Mouse (Mus musculus): Measurements from ENCODE around the gene Chtop. TPM values are rescaled to one million over a fixed set of nuclear protein-coding genes. Genes with fewer than 3 reads are reported as not detected.

The Chtop gene
- total RNA-seq, 4 experiments from 2014 or later = 93.2 to 105 (median 94.2) TPM

DNA sequence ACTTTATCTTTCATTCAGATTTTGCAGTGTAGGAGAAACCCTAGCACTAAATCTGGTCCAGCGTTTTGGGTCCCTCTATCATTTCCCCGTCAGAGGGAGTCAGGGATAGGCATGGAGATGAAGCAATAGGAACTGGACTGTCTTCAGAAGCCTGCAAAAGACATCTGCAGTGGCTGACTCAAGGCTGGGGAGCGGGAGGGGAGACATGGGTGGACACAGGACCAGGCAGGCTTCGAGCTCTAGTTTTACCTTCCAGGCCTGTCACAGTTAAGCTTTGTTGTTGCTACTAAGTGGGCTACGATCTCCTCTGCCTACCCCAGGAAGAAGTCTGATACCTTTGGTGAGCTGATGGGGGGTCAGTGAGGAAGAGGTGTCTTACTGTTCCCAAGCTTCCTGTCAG lies 3.0 kb upstream of the Chtop start:
- DNase-seq (ENCODE audit: low spot score) = no peak

DNA sequence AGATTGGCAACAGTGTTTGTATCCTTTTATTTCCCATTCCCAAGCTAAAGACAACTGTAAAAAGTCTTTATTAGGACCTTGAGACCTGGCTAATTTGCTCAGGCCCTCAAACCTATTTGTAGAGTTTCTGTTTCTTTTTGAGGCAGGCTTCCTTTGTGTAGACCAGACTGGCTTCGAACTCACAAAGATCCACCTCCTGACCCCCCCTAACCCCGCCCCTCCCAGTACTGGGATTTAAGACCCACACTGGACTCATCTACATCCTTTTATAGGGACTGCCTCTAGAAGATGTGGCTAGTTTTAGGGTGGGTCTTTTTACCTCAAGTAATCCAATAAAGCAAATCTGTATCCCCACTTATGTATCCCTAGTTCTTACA lies 437 bp upstream of the Chtop start:
- no peak for DNase-seq (ENCODE audit: low spot score)

DNA sequence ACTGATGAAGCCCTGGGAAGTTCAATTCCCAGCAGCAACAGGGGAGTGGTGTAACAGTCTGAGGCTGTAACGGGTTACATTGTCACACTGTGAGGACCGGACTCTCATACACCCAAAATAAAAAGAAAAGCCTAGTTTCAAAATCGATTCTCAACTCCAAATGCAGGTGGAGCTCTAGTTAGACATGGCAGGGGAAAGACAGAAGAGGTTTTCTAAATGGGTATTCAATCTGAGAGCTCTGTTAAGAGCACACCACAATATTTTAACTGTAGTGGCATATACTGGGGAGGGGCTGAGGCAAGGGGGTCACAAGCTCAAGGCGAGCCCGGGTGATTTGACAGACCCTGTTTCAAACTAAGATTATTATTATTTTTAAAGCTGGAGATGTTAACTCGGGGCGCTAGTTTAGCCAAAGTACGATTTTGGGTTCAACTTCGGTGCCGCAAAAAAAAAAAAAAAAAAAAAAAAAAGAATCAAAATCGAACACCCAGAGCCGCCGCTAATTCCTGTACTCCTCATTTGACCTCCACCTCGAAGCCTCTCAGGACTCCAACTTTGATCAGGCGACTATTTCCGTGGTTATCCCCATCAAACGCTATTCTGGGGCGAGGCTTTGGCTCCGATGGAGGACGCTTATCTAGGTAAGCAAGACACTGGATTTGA lies 880 bp downstream of the Chtop start:
- no peak for DNase-seq (ENCODE audit: low spot score)

DNA sequence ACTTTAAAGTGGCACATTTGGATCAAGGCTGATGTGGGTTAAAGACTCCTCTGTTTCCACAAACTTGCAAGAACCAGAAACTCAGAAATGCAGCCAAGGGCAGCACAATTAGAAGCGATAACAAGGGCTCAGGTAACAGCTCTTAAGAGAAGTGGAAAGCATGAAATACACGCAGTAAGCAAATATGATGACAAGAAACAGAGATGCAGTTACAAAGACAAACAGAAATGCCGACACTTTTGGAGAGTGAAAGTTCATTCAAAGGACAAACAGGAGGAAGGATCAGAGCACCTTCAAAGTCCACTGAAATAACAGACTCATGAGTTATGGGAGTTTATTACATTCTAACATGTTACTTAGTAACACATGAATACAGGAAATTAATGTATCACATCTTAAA lies 2.9 kb downstream of the Chtop start:
- DNase-seq (ENCODE audit: low spot score) = no peak

DNA sequence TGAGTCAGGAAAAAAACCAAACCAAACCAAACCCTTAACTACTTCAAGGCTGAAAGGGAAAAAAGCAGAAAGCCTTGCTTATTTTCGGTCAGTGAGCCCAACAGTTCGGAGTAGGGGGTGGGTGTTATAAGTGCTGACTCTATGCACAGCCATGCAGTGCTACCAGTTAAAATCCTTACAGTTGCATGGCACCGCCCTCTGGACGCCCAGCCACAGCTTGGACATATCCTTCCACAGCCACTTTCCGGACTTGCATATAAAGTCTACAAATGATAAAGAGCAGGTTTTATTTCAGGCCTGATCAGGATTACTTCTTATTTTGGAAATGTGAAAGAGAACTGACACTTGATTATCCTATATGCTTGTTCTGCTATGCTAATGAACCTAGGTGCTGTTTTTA lies 4.1 kb downstream of the Chtop start:
- no peak for DNase-seq (ENCODE audit: low spot score)

DNA sequence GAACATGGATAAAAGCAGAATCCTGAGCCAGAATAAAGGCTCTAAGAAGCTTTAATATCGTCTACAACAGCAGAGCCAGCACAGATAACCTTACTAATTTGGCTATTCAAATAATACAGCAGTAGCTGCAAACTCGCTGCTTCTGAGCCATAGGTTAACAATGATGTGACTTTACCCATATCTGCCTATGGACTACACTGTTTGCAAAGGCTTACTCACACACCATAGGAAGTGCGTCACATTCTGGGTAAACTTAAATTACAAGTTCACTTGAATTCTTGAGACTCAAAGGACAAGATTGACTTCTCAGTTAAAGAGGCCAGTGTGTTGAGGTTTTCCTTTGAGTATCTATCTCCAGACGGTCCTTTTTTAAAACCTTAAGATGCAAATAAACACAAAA lies 5.9 kb downstream of the Chtop start:
- DNase-seq (ENCODE audit: low spot score) = no peak

DNA sequence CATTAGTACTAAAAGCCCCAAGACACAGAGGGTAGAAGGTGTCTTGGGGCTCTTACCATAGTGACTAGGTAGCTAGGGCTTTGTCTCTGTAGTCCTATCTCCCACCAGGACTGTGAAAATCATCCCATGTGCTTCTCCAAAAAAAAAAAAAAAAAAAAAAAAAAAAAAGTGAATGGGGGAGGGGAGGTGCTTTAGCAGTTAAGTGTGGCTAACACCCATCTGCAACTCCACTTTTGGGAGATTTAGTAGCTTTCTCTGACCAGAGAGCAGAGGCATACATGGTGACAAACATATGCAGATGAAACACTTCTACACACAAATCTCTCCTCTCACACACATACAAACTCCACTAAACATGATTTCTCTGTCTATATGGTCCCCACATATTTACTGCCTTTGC lies 11.7 kb downstream of the Chtop start:
- no peak for DNase-seq (ENCODE audit: low spot score)

DNA sequence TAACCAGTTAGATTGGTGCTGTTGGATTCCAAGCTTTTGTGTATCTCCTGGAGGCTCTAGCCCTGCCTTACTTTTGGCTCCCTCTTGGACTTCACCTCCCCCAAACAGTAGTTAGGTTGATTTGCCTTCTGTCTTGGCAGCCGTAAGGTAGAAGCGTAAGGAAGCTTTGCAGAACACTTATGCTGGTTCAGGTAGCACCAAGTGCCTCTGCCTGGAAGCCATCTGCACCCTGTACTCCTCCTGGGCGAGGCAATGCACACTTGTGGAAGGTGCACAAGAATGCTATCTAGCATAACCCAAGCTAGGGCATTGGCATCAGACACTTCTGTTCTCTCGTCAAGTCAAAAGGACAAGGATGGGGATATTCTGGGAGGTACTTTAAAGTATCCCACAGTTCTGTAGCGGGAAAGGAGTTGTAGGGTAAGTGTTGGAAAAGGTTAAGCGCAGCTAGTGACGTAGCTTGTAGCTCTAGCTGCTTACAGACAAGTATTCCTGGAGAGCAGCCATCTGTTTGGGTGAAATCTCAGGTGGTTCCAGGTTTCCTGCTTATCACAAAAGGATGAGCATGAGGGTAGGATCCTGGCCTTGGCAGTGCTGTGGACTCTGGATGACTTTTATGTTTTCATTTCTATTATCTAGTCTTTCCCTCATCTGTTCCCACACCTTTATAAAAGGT lies 13.3 kb downstream of the Chtop start:
- DNase-seq (ENCODE audit: low spot score) = no peak

DNA sequence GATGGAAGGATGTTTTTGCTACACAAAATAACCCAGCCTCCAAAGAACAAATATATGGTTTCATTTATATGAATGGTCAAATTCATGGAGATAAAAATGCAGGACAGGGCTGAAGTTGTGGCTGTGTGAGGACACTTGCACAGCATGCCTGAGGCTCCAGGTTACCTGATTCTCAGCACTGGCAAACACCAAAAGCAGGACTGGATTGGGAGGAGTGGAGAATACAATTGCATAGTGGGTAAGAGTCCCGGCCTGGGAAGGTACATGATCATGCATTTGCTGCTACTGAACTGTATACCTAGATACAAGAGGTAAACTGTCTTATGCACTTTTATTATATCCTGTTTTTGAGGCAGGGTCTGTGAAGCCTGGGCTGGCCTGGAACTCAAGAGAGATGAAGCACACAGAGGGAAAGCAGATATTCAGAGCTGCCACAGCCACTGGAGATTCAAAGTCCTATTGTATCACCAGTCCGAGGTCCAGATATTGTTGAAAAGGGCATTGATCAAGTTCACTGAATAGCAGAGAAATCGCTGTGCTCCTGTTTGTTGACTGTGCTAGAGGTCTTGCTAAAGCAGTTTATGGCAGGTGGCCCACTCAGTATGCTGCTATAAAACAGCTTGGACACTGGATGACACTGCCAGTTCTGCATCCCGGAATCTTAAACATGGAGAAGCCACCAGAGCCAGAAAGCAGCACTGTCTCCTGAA lies 15.3 kb downstream of the Chtop start:
- DNase-seq (ENCODE audit: low spot score) = no peak

DNA sequence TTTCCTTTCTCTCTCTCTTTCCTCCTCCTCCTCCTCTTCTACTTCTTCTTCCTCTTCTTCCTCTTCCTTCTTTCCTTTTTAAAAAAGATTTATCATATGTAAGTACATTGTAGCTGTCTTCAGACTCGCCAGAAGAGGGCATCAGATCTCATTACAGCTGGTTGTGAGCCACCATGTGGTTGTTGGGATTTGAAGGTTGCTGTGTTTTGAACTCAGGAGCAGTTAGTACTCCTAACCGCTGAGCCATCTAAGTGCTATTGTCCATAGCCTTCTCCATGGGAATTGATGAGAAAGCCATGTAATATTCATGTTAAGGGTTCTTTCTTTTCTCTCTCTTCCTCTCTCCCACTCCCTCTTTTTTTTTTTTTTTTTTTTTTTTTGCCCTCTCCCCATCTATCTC lies 17.9 kb downstream of the Chtop start:
- DNase-seq (ENCODE audit: low spot score) = no peak

DNA sequence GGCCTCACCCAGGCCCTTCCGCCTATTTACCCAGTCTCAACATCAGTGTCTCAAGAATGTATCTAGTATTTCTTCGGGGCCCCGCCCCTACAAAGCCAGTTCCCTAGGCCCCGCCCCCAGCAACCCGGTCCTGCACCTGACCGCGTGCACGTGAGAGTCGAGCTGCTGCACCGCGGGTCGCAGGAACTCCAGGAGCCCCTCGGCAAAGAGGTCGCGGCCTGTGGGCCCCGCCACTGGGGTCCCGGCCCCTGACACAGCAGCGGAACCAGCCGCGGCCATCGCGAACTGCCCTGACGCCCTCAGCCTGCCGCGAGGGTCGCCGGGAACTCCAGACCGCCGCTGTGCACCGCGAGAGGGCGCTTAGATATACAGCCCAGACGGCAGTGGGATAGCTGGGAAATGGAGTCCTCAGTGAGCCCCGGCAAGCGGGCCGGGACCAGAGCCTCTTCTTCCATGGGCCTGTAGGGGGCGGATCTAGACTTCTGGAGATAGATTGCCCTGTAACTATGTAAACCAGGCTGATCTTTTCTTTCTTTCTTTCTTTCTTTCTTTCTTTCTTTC lies 18.5 kb downstream of the Chtop start, which contains the start of gene Snapin:
Snapin (minus strand) TSS at position 338 of the 561 bp plus-strand sequence.
- peak; percentile 96 for DNase-seq (ENCODE audit: low spot score)

DNA sequence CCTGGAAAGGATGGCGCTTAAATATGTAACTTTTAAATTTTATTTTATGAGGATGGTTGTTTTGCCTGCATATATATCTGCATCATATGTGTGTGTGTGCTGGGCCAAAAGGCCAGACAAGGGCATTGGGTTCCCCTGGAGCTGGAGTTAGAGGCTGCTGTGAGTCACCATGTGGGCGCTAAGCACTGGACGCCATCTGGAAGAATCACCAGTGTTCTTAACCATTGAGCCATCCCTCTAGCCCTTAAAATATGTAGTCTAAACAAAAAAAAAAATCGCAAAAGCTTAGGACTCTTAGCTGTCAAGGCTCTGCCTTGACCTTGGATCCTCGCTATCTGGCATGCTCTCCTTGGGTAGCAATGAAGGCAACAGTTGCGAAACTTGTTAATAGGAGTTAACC lies 20.7 kb downstream of the Chtop start:
- no peak for DNase-seq (ENCODE audit: low spot score)

DNA sequence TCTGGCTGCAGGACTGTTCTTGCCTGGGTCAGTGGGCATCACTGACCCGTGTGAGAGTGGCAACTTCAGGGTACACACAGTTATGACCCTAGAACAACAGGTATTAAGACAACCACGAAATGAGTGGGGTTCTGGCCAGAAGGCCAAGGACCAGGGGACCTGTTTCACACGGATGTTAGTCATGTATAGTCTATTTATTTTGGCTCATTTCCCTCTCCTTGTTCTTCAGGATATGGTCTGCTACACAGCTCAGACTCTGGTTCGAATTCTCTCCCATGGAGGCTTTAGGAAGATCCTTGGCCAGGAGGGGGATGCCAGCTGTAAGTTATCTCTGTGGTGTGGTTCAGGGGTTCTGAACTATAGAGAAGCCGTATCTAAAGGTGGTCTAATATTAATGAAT lies 22.3 kb downstream of the Chtop start:
- no peak for DNase-seq (ENCODE audit: low spot score)

DNA sequence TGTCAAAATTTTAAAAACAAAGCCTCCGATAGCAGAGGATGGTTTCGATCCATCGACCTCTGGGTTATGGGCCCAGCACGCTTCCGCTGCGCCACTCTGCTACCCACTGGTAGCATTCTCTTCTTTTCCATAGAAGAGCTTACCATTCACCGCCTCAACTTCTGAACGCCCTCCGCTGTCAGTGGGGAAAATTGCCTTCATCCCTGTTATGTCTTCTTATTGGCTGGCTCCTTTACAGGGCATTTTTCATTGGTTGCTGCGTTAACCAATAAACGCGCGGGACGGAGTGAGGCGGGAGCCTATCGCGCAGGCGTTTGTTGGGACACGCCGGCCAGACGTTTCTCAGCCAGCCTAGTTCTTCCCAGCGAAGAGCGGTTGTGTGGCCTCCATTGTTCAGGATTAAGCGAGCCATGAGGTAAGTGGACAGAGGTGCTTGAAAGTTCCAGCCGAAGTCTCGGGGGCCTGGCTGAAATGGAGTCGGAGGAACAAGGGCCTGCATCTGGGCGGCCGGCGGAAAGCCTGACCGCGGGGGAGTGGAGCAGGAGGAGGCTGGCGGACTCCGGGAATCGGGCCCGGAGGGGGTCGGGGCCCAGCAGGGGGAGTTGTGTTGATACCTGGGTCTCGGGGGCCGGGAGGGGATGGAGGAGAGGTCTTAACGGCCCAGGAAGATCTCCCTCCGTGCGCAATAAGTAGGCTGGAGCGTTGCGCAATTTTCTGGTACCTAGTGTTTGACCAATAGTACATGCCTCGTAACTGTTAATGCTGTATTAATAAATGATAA lies 33.3 kb downstream of the Chtop start, which contains the start of gene Ilf2:
Ilf2 (plus strand) TSS at position 296 of the 781 bp plus-strand sequence.
- peak; percentile 98 for DNase-seq (ENCODE audit: low spot score)

DNA sequence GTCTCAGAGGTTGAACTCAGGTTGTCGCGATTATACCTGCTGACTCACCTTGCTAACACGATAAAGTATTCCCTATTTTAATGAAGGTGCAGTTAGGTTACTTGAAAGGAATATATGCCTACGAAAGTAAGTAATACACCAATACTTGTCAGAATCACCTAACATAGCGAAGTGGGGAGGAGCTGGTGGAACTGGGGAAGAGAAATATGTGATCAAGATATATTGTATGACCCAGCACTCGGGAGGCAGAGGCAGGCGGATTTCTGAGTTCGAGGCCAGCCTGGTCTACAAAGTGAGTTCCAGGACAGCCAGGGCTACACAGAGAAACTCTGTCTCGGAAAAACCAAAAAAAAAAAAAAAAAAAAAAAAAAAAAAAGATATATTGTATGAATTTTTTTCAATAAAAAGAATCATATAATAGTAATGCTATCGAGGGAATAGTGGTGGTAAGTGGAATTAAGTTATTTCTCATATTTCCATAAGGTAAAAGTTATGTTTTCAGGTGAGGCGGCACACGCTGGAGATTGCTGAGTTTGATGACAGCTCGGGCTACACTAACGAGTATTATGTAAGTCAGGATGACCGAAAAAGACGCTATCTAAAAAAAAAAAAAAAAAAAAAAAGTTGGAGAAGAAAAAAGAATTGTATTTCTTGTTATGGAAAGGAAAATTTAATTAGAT lies 34.0 kb downstream of the Chtop start:
- no peak for DNase-seq (ENCODE audit: low spot score)

DNA sequence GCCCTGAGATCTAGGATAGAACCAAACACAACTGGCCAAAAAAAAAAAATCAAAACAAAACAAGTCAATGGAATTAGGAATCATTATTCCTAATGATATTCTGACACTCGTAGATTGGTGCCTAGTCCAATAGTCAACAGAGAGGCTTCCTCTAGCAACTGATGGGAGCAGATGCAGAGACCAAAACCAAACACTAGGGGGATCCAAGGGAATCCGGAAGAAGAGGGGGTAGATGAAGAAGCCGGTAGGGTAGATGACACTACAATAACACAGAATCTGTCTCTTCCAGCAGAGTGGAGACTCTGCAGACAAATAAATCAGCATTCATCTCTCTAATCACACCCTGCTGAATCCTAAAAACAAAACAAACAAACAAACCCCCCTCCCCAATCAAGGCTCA lies 37.1 kb downstream of the Chtop start:
- DNase-seq (ENCODE audit: low spot score) = peak; percentile 71

DNA sequence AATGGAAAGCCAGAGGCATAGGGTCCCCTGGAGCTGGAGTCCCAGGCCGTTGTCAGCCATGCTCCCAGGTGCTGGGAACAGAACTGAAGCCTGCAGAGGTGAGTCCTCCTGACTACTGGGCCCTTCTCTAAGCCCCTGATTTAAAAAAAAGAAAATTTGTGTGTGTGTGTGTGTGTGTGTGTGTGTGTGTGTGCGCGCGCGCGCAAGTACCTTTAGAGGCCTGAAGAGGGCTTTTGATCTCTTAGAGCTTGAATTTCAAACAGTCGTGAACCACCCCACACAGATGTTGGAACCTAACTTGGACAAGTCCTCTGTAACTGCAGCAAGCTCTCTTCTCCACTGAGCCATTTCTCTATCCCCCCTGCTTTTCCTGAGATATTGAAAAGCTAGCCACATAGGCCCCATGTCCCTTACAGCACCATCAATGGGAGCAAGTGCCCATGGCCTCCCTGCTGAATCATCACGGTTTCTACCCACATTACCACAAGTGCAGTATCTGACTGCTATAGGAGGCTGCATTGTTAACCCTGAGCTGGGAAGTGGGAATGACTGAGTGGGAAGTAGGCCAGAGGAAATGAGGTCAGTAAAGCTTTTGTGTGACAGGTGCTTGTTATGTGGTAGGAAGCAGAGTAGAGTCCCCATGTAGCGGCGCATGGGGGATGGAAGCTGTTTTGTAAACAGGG lies 41.5 kb downstream of the Chtop start:
- no peak for DNase-seq (ENCODE audit: low spot score)

DNA sequence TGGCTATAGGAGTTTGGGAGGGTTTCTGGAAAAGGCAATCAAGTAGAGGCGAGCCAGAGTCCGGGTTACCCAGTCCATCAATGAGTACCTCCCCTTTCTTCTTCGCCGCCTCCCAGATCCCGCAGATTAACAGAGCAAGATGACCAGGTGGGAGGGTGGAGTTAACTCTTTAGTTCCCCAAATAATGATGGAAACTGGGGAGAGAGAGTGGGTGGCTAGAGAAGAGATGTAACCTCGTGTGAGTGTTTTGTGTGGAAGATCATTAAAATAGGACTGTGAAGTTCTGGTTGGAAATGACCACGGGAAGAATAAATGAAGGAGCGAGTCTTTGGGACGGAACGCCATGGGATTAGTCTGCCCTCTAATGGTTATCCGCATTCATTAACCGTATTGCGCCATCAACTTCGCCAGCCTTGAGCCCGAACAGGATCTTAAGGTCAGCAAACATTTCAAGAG lies 43.0 kb downstream of the Chtop start:
- peak; percentile 76 for DNase-seq (ENCODE audit: low spot score)

DNA sequence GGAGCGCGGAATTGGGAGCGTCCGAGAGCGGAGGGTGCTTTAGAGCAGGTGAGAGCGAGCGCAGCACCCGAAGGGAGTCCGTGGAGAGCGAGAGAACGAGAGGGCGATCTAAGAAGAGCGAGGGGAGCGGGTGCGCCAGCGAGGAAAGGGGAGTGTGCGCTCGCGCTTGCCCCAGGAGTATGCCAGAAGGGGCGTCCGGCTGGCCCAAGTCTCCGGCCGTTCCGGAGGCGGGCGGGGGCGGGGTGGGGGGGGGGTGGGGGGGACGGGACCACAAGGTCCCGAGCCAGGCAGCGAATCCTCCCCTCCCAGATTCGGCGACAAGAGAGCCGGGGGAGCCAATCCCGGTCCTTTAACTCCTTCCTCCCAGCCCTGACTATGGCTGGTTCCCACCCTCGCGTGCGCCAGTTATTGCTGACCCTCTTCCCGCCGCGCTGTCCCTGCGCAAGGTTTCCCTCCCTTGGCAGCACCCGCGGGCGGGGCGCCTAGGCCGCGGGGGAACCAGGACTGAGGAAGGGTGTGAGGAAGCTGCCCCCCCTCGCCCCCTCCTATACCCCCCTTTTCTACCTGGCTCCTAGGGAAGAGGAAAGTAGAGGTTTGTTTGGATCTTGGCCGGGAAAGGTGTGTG lies 43.5 kb downstream of the Chtop start, which contains the start of gene Npr1:
Npr1 (minus strand) TSS at position 181 of the 625 bp plus-strand sequence.
- DNase-seq (ENCODE audit: low spot score) = peak; percentile 44
